Mouse (Mus musculus) monocyte, adult 2 months (primary cell): ENCODE measurements around the gene Pgrmc2.
A peak's percentile ranks its signal among the peaks of the same experiment; 100 is the strongest.

Experiments
- DNase-seq, 2 experiments: peaks; one replicate each; pipeline ENCODE4 v3.0.0; 2022; ENCODE audit warnings: low spot score in 2 of 2, low read depth in 1 of 2

Pgrmc2 gene

GRCm38 (mm10) chr3:41082885-41083789 lies at the start of gene Pgrmc2:
Gene Pgrmc2 (minus strand): TSS chr3:41083046.
- DNase-seq = peak; percentile 95 to 98

- DNase-seq = no peak
Measured at GRCm38 (mm10) chr3:41124000-41124294, 41.1 kb upstream of the Pgrmc2 start.

- no peak for DNase-seq
Measured at GRCm38 (mm10) chr3:41123190-41123999, 40.5 kb upstream of the Pgrmc2 start.

- no peak for DNase-seq
Measured at GRCm38 (mm10) chr3:41118173-41118572, 35.3 kb upstream of the Pgrmc2 start.

- DNase-seq = no peak
Measured at GRCm38 (mm10) chr3:41117447-41117846, 34.6 kb upstream of the Pgrmc2 start.

- DNase-seq = no peak
Measured at GRCm38 (mm10) chr3:41113186-41113585, 30.3 kb upstream of the Pgrmc2 start.

- DNase-seq = no peak
Measured at GRCm38 (mm10) chr3:41108306-41108785, 25.5 kb upstream of the Pgrmc2 start.

- DNase-seq = no peak
Measured at GRCm38 (mm10) chr3:41107600-41108305, 24.9 kb upstream of the Pgrmc2 start.

GRCm38 (mm10) chr3:41101905-41102304 lies 19.1 kb upstream of the Pgrmc2 start:
- no peak for DNase-seq

- DNase-seq = no peak
Measured at GRCm38 (mm10) chr3:41100157-41100556, 17.3 kb upstream of the Pgrmc2 start.

- no peak for DNase-seq
Measured at GRCm38 (mm10) chr3:41099672-41100071, 16.8 kb upstream of the Pgrmc2 start.

- DNase-seq = no peak
Measured at GRCm38 (mm10) chr3:41093210-41093609, 10.4 kb upstream of the Pgrmc2 start.

- no peak for DNase-seq
Measured at GRCm38 (mm10) chr3:41092311-41092710, 9.5 kb upstream of the Pgrmc2 start.

GRCm38 (mm10) chr3:41090839-41091238 lies 8.0 kb upstream of the Pgrmc2 start:
- DNase-seq = no peak

- no peak for DNase-seq
Measured at GRCm38 (mm10) chr3:41087071-41087470, 4.2 kb upstream of the Pgrmc2 start.

GRCm38 (mm10) chr3:41084421-41084820 lies 1.6 kb upstream of the Pgrmc2 start:
- DNase-seq = no peak

- no peak for DNase-seq
Measured at GRCm38 (mm10) chr3:41083790-41084112, 905 bp upstream of the Pgrmc2 start.

- DNase-seq = no peak
Measured at GRCm38 (mm10) chr3:41082520-41082884, 344 bp downstream of the Pgrmc2 start.

GRCm38 (mm10) chr3:41081474-41082301 lies 1.2 kb downstream of the Pgrmc2 start:
- no peak for DNase-seq

- no peak for DNase-seq
Measured at GRCm38 (mm10) chr3:41080724-41081123, 2.1 kb downstream of the Pgrmc2 start.

- DNase-seq = no peak
Measured at GRCm38 (mm10) chr3:41078673-41079072, 4.2 kb downstream of the Pgrmc2 start.
